Mouse (Mus musculus) left cerebral cortex, postnatal 4 days (tissue): ENCODE measurements around the gene Hoxd3. TPM values are rescaled to one million over a fixed set of nuclear protein-coding genes. Genes with fewer than 3 reads are reported as not detected.

Experiments
- DNase-seq: peaks from one replicate; pipeline ENCODE4 v3.0.0-alpha.2; 2022
- intact Hi-C: fragments of 180-260 bp; cut with DNase I; formaldehyde crosslinking; loops from one replicate; pipeline ENCODE4 v1.15.1; 2025
- total RNA-seq, 2 experiments: library from RNA; stranded (reverse); gene quantifications; 2 replicates each; pipeline ENCODE4 v1.2.3; 2021

Gene Hoxd3
- not detected for total RNA-seq

DNA sequence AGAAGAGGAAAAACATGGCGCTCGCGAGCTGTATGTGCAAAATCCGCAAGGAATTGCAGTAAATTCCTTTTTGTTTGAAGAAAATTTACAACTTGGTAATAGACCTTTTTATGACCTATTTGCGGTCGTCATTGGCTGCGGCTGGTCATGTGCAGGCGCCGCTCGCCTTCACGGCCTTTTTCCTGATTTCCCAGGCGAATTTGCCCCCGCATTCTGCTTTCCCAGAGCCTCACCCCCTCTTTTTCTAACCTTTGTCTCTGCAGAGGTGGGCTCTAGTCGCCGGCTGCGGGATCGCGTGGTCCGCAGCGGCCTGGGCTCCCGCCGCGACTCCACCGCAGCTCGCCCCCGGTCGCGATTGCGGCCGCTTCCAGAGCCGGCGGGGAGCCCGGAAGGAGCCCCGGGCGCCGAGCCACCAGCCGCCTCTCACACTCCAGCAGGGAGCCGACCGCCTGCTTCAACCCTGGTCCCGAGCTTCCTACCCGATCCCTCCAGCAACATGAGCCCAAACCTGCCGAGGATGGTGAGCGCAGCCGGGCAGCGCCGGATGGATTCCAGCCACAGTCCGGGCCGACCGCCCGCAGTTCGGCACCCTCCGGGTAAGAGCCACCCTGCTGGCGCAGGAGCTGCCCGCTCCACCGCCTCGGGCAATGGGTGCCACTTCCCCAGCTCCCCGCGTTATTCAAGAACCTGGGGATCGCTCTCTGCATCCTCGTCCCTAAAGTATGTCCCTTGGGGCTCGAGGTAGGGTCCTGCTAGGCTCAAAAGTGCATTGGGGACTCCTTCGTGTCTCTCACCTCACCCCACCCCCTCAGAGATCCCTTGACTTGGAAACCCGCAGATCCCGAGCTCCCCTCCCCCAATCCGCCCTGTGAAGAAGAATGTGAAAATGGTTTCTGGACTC is at the start of gene Hoxd3, which contains the start of gene Hoxd4:
Gene Hoxd3 (plus strand): TSS at position 207 of the 901 bp plus-strand sequence.
Gene Hoxd4 (plus strand): TSS at position 209 of the 901 bp plus-strand sequence.
- intact Hi-C loops, result no loop called here

GRCm38 (mm10) chr2:74663291-74663925 is 48.3 kb upstream of the Hoxd3 start:
- peak; percentile 74 for DNase-seq
- intact Hi-C loops, result loop anchor here (2.0 to 5.0 kb wide), 5 partner anchors 363 to 1111 kb away; no protein-coding TSS in a partner anchor

More for the DNA sequence above, at the start of gene Hoxd3, which contains the start of gene Hoxd4:
- no peak for DNase-seq

- intact Hi-C loops, result no loop called here
- DNase-seq, result no peak
Observed at GRCm38 (mm10) chr2:74666411-74666810, 45.3 kb upstream of the Hoxd3 start.

DNA sequence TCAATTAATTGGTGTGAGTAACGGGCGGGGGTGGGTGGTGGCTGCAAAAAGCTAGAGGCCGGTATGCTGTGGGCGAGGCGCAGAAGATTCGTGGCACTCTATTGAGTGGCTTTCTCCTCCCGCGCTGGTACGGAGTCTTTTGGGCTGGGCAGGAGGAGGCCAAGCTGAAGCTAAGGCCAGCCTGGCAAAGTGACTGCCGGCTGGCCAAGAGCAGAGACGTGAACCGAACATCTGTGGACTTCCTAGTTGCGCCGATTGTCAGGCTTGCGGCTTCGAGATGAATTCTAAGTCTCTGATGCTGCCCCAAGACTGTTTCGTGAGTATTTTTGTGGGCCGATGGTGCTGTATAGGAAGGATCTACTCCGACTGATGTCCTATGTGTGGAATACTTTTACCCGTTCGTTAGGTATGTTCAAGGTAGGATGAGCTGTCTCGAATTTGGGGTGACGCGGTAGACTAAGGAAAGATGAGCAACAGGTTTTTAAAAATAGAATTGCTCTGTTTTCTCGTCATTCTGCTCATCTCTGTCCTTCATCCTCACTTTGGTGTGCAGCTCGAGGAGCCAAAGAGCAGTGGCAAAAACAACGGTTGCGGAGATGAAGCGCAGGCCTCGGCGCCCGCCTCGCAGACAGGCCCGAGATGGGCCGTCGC is 44.4 kb upstream of the Hoxd3 start:
- DNase-seq, result no peak
- intact Hi-C loops, result no loop called here

DNA sequence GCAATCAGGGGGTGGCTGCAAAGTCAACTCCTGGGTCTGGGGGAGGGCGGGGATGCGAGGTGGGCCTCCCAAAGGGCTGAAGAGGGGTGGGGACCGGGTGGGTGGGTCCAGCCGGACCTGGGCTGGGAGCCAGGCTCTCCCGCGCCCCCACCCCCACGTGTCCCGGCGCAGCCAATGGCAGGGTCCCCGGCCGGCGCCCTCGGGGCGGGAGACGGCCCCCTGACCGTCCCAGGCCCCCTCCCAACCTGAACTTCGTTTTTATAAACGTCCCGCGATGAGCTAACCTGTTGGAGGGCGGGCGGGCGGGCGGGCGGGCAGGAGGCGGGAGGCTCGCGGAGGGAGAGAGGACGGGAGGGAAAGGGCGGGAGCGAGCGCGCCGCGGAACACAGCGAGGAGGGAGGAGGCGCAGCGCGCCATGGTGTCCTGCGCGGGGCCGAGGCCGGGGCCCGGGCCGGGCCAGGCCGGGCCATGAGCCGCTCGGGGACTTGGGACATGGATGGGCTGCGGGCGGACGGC is 43.8 kb upstream of the Hoxd3 start, which contains the start of gene Hoxd13:
Gene Hoxd13 (plus strand): TSS at position 469 of the 516 bp plus-strand sequence.
- intact Hi-C loops, result no loop called here
- DNase-seq, result no peak

GRCm38 (mm10) chr2:74668370-74669229 is 43.1 kb upstream of the Hoxd3 start:
- DNase-seq, result no peak
- intact Hi-C loops, result no loop called here

- intact Hi-C loops, result no loop called here
- no peak for DNase-seq
Observed at GRCm38 (mm10) chr2:74669230-74669578, 42.5 kb upstream of the Hoxd3 start.

DNA sequence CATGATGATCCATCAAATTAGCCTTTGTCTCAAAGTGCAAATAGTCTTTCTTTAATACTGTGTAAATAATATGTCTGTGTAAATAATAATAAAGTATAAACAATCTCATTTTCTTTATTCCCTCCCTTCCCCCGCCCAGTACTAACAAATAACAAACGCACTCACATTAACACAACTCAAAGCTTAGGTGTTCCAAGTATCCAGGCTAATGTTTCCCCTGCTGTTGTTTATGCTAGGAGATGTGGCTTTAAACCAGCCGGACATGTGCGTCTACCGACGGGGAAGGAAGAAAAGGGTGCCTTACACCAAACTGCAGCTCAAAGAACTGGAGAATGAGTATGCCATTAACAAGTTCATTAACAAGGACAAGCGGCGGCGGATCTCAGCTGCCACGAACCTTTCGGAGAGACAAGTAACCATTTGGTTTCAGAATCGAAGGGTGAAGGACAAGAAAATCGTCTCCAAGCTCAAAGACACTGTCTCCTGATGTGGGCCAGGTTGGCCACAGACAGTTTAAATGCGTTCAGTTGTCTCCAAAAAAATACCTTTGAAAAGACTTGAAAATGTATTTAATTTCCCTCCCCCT is 42.0 kb upstream of the Hoxd3 start:
- intact Hi-C loops, result no loop called here
- no peak for DNase-seq

GRCm38 (mm10) chr2:74670632-74671188 is 41.0 kb upstream of the Hoxd3 start:
- intact Hi-C loops, result no loop called here

GRCm38 (mm10) chr2:74671847-74672246 is 39.9 kb upstream of the Hoxd3 start:
- DNase-seq, result no peak
- intact Hi-C loops, result no loop called here

More at GRCm38 (mm10) chr2:74670632-74671188, 41.0 kb upstream of the Hoxd3 start:
- no peak for DNase-seq

- peak; percentile 78 for DNase-seq
Observed at GRCm38 (mm10) chr2:74672481-74673362, 39.0 kb upstream of the Hoxd3 start.

GRCm38 (mm10) chr2:74673835-74674425 is 37.8 kb upstream of the Hoxd3 start:
- intact Hi-C loops, result no loop called here
- DNase-seq, result no peak

More at GRCm38 (mm10) chr2:74672481-74673362, 39.0 kb upstream of the Hoxd3 start:
- intact Hi-C loops, result no loop called here

DNA sequence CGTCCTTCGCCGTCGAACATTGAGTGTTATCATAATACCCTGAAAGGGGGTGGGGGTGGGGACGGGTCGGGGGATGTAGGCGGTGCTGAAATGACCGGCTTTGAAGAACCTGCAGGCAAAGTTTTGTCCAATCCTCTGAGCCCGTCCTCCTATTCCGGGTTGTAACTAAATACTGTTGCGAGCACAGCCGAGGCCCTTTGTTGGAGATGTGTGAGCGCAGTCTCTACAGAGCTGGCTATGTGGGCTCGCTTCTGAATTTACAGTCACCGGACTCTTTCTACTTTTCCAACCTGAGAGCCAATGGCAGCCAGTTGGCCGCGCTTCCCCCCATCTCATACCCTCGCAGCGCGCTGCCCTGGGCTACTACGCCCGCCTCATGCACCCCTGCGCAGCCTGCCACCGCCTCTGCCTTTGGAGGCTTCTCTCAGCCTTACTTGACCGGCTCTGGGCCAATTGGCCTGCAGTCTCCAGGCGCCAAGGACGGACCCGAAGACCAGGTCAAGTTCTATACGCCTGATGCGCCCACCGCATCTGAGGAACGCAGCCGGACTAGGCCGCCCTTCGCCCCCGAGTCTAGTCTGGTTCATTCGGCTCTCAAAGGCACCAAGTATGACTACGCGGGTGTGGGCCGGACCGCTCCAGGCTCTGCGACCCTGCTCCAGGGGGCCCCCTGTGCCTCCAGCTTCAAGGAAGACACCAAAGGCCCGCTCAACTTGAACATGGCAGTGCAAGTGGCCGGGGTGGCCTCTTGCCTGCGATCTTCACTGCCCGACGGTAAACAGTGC is 36.7 kb upstream of the Hoxd3 start, which contains the start of gene Hoxd12:
Gene Hoxd12 (plus strand): TSS at position 133 of the 785 bp plus-strand sequence.
- intact Hi-C loops, result no loop called here
- no peak for DNase-seq

- no peak for DNase-seq
- intact Hi-C loops, result no loop called here
Observed at GRCm38 (mm10) chr2:74675666-74676282, 36.0 kb upstream of the Hoxd3 start.

DNA sequence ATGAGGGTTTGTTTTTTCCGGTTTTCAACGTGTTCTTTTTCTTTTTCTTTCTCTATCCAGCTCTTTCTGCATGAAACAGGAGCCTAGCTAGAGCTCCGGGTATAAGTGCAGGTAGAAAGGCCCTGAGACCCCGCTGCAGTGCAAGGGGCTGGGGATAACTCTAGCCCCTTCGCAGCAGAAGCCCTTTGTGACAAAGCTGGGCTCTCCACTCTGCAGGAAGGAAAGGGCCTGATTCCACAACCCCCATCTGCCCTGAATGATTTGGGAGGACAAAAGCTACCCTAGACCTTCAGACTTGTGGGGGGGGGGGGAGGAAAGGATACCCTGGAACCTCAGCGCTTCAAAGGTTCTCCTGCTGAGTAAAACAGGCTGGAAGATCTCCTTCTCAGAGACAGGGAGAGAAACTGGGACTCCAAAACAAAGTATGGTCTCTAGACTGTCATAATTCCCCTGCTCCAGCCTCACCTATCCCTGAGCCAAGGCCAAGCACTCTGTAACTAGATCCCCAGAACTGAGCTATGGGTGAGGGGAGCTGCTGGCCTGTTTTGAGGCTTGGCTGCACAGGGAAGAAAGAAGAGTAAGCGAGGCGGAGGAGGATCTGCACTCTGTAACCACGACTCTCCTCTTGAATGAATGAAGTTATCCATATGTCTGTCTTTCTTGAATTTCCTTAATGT is 35.2 kb upstream of the Hoxd3 start:
- intact Hi-C loops, result no loop called here
- no peak for DNase-seq

DNA sequence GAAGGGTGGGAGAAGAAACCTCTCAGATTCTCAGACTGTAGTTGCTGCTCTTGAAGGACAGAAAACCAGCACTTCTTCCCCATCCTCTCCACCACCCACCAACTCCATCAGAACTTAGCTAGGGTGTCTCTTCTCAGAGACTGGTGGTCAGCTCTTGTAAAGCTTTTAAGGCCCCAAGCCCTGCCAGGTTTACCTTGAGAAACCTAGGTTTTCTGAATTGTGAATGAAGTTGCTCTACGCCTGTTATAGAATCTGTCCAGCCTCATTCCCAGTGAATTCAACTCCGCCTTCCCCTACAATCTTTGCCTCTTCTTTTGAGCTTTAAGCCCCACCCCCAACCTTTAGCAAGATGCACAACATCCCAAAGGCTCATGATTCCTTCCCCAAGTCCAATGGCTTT is 34.6 kb upstream of the Hoxd3 start:
- DNase-seq, result no peak
- intact Hi-C loops, result no loop called here
